Mouse (Mus musculus) lung, postnatal 0 days (tissue): ENCODE measurements around the gene Prl7c1.

ENCODE experiments used
- CTCF ChIP-seq: IDR thresholded peaks from 2 replicates; pipeline ENCODE4 v1.5.1; 2016; ENCODE audit warnings: antibody characterized with exemption, mild to moderate bottlenecking
- EP300 ChIP-seq: IDR thresholded peaks from 2 replicates; pipeline ENCODE4 v1.6.1; 2016; ENCODE audit warnings: antibody characterized with exemption, mild to moderate bottlenecking, control low read depth

GRCm38 (mm10) chr13:27799303-27799702 is 18.7 kb upstream of the Prl7c1 start:
- TF ChIP-seq EP300 (no peak), CTCF (no peak)
